Mouse (Mus musculus) megakaryocyte, embryonic 14.5 days (primary cell): ENCODE data around the gene Txlng. TPM values are rescaled to one million over a fixed set of nuclear protein-coding genes. Genes with fewer than 3 reads are reported as not detected.

Experiments
- H3K27me3 ChIP-seq: replicated peaks from 2 replicates; pipeline ENCODE3; 2012; ENCODE audit warnings: inconsistent platforms
- H3K36me3 ChIP-seq: replicated peaks from 2 replicates; pipeline ENCODE3; 2012; ENCODE audit warnings: low read length, inconsistent platforms, mixed read lengths
- H3K4me1 ChIP-seq: 2 replicates; pipeline ENCODE4 v1.6.1; 2012; ENCODE audit warnings: inconsistent platforms
- H3K4me3 ChIP-seq: replicated peaks from 2 replicates; pipeline ENCODE3; 2012; ENCODE audit warnings: moderate library complexity, mild to moderate bottlenecking, inconsistent platforms
- H3K9me3 ChIP-seq: 2 replicates; pipeline ENCODE4 v1.6.1; 2012; ENCODE audit warnings: inconsistent platforms
- FLI1 ChIP-seq: IDR thresholded peaks from 2 replicates; pipeline ENCODE4 v1.6.1; 2012; ENCODE audit warnings: low read length, inconsistent platforms, mixed read lengths
- GATA1 ChIP-seq: IDR thresholded peaks from 3 replicates; pipeline ENCODE4 v1.6.1; 2012; ENCODE audit warnings: mixed read lengths, low read length, inconsistent platforms, borderline replicate concordance
- polyA plus RNA-seq: library from polyadenylated mRNA; stranded (reverse); fragments of >175 nt; gene quantifications from 2 replicates; pipeline ENCODE4 v1.2.3, GENCODE M21; 2012; ENCODE audit warnings: low replicate concordance; ENCODE audit not compliant: insufficient read depth

The Txlng gene
- 0.56 and 1.6 TPM in 2 replicates for polyA plus RNA-seq

- no peak for TF ChIP-seq GATA1
- no peak for TF ChIP-seq FLI1
- H3K27me3 ChIP-seq: peaks cover 4% of the 10 kb centered on the region
- peaks cover 5% of the 10 kb centered on the region; the same call in 1 of the 2 replicates for H3K4me1 ChIP-seq
- no peaks in the 10 kb centered on the region for H3K9me3 ChIP-seq
- H3K4me3 ChIP-seq: peak within 1 kb of the TSS; percentile 97
- peaks cover 4% of the 10 kb centered on the region for H3K36me3 ChIP-seq
These were observed at the start of gene Txlng for GRCm38 (mm10) chrX:162829203-162829708. Gene Txlng (minus strand): TSS chrX:162829454.

DNA sequence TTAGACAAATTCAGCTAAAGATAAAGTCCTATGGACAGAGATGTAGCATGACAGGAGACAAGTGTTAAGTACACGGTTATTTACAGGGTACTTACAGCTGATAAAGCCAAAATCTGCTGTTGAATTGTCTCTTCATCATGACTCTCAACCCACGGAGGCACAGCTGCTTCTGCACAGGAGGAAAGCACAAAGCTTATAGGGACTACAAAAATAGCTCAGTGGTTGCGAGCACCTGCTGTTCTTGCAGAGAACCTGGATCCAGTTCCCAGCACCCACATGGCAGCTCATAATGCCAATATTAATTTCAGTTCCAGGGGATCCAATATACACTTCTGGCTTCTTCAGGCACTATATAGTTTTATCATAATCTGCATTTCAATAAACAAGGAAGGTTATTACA, 49.0 kb upstream of the Txlng start:
- TF ChIP-seq GATA1 (no peak), FLI1 (no peak)
- no peaks in the 10 kb centered on the region for H3K27me3 ChIP-seq
- peaks cover 65% of the 10 kb centered on the region for H3K36me3 ChIP-seq
- H3K4me3 ChIP-seq: no peak overlapping the region
- H3K4me1 ChIP-seq: peaks cover under 1% of the 10 kb centered on the region
- H3K9me3 ChIP-seq: no peaks in the 10 kb centered on the region

- no peak for TF ChIP-seq FLI1
- no peak for TF ChIP-seq GATA1
- H3K4me3 ChIP-seq: no peak overlapping the region
- no peaks in the 10 kb centered on the region for H3K9me3 ChIP-seq
- peaks cover 73% of the 10 kb centered on the region for H3K36me3 ChIP-seq
- no peaks in the 10 kb centered on the region for H3K4me1 ChIP-seq
- peaks cover 2% of the 10 kb centered on the region for H3K27me3 ChIP-seq
These were observed 44.5 kb upstream of the Txlng start for GRCm38 (mm10) chrX:162873761-162874160.

- no peaks in the 10 kb centered on the region for H3K4me1 ChIP-seq
- H3K9me3 ChIP-seq: no peaks in the 10 kb centered on the region
These were observed 42.7 kb upstream of the Txlng start for GRCm38 (mm10) chrX:162871734-162872517.

GRCm38 (mm10) chrX:162868294-162868965, 39.2 kb upstream of the Txlng start:
- H3K4me1 ChIP-seq: no peaks in the 10 kb centered on the region
- no peak overlapping the region for H3K4me3 ChIP-seq
- H3K9me3 ChIP-seq: no peaks in the 10 kb centered on the region
- TF ChIP-seq GATA1: no peak
- no peak for TF ChIP-seq FLI1
- peaks cover 2% of the 10 kb centered on the region for H3K27me3 ChIP-seq
- H3K36me3 ChIP-seq: peaks cover 89% of the 10 kb centered on the region

More at GRCm38 (mm10) chrX:162871734-162872517, 42.7 kb upstream of the Txlng start:
- peaks cover 75% of the 10 kb centered on the region for H3K36me3 ChIP-seq
- no peak overlapping the region for H3K4me3 ChIP-seq
- no peak for TF ChIP-seq FLI1
- no peak for TF ChIP-seq GATA1
- H3K27me3 ChIP-seq: peaks cover 2% of the 10 kb centered on the region

- Histone ChIP-seq H3K9me3 (no peaks in the 10 kb centered on the region), H3K36me3 (no peaks in the 10 kb centered on the region), H3K27me3 (peaks cover 5% of the 10 kb centered on the region), H3K4me3 (no peak overlapping the region), H3K4me1 (no peaks in the 10 kb centered on the region; the same call in 1 of the 2 replicates)
- TF ChIP-seq FLI1 (no peak), GATA1 (no peak)
These were observed 19.4 kb upstream of the Txlng start for GRCm38 (mm10) chrX:162848682-162849081.

- no peak overlapping the region for H3K4me3 ChIP-seq
These were observed 16.3 kb upstream of the Txlng start for GRCm38 (mm10) chrX:162845531-162845930.

DNA sequence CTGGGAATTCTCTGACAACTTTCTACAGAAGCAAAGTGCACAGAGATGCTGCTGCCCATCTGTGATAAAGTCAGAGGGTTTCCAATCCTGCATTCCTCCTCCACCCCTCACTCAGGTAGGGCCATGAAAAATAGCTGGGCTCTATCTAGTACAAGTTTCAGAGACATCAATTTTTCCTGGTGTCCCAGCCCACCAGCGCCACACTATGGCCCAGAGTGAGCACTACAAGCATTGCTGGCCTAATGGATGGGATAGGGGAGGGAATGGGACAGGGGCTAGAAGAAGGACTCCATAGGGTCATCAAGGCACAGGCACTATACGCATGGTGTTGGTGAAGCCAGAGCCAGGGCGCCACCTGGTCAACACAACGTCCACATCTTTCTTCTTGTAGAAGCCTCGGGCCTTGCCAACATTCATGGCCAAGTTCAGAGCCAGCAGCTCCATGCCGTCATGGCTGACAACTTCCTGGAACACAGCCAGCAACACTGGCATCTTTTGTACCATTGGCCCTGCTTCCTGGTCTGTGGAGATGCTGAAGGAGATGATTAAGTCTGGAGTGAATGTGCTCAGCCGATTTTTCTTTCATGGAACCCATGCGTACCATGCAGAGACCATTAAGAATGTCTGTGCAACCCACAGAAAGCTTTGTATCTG, 15.3 kb upstream of the Txlng start:
- TF ChIP-seq GATA1 (no peak), FLI1 (no peak)
- no peaks in the 10 kb centered on the region for H3K36me3 ChIP-seq
- no peak overlapping the region for H3K4me3 ChIP-seq
- no peaks in the 10 kb centered on the region for H3K9me3 ChIP-seq
- peaks cover 10% of the 10 kb centered on the region for H3K27me3 ChIP-seq
- H3K4me1 ChIP-seq: no peaks in the 10 kb centered on the region; the same call in 1 of the 2 replicates

More at GRCm38 (mm10) chrX:162845531-162845930, 16.3 kb upstream of the Txlng start:
- H3K4me1 ChIP-seq: no peaks in the 10 kb centered on the region; the same call in 1 of the 2 replicates
- no peaks in the 10 kb centered on the region for H3K36me3 ChIP-seq
- H3K9me3 ChIP-seq: no peaks in the 10 kb centered on the region
- H3K27me3 ChIP-seq: peaks cover 10% of the 10 kb centered on the region
- TF ChIP-seq GATA1 (no peak), FLI1 (no peak)

DNA sequence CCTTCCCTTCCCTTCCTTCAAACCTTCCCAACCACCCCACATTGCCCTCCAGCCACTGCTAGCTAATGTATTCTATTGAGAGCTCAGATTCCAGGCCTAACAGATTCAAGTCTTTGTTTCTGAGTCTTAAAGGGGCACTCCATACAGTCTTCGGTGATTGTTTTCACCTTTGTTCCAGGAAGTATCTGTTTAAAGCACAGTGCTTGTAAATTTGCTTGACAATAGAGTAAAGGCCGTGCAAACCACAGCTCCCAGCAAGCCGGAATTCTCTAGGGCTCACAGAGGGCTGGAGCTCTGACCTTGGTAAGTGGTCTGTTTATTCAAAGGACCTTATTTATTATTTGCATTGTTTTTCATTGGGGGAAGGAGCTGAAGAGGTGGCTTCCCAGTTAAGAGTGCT, 2.8 kb upstream of the Txlng start:
- Histone ChIP-seq H3K4me3 (no peak overlapping the region), H3K4me1 (peaks cover 5% of the 10 kb centered on the region; the same call in 1 of the 2 replicates), H3K27me3 (peaks cover 4% of the 10 kb centered on the region), H3K36me3 (no peaks in the 10 kb centered on the region), H3K9me3 (no peaks in the 10 kb centered on the region)
- no peak for TF ChIP-seq GATA1
- TF ChIP-seq FLI1: no peak
